Mouse (Mus musculus) ES-E14 (cell line): ENCODE measurements around the gene Prss45.

ENCODE experiments used
- HCFC1 ChIP-seq: IDR thresholded peaks from 2 replicates; pipeline ENCODE4 v1.6.1; 2012; ENCODE audit warnings: low read length, inconsistent platforms, borderline replicate concordance; ENCODE audit not compliant: insufficient read depth
- ZC3H11A ChIP-seq: IDR thresholded peaks from 2 replicates; pipeline ENCODE4 v1.6.1; 2012; ENCODE audit warnings: low read depth, mild to moderate bottlenecking, inconsistent platforms, low read length, borderline replicate concordance
- ZNF384 ChIP-seq: IDR thresholded peaks from 2 replicates; pipeline ENCODE4 v1.6.1; 2012; ENCODE audit warnings: low read depth, low read length, inconsistent platforms

DNA sequence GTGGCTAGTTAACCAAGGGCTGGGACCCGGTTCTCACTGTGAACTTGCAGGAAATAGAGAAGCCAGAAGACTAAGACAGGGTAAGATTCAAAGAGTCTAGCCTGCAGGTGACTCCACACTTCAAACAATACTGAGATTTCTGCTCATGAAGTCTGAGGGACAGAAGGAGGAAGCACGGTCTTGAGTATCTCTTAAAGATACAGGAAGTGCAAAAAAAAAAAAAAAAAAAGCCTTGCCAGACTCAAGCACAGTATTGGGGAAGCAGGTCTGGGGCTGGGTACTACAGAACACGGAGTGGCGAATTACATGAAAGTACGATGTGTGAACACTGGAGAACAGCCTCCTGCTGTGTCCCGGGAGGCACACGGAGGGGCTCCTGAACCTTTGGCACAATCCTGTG, 8.6 kb upstream of the Prss45 start:
- TF ChIP-seq HCFC1 (no peak), ZC3H11A (no peak), ZNF384 (no peak)
